Mouse (Mus musculus): ENCODE measurements around the gene Oas2. TPM values are rescaled to one million over a fixed set of nuclear protein-coding genes. Genes with fewer than 3 reads are reported as not detected.
A peak's percentile ranks its signal among the peaks of the same experiment; 100 is the strongest.

Oas2 gene
- total RNA-seq, 1 experiment, result 0.85 TPM

GRCm38 (mm10) chr5:120693931-120694694, 55.5 kb downstream of the Oas2 start:
- H3K9me3 ChIP-seq (ENCODE audit: control insufficient read depth, insufficient read depth, low read depth, low read length), result no peaks in the 10 kb centered on the region
- peak overlapping the region; percentile 69 for H3K9ac ChIP-seq (ENCODE audit: insufficient read depth, low read depth, low read length, poor library complexity, severe bottlenecking)
- TF ChIP-seq ZC3H11A (IDR thresholded peaks at IDR 0.05; ENCODE audit: borderline replicate concordance, low read depth, low read length), result no peak
- no peak for TF ChIP-seq HCFC1 (IDR thresholded peaks at IDR 0.05; ENCODE audit: borderline replicate concordance, insufficient read depth, low read length)
- no peak for TF ChIP-seq CHD2 (IDR thresholded peaks at IDR 0.05; ENCODE audit: low read depth, low read length)
- TF ChIP-seq MAFK (IDR thresholded peaks at IDR 0.05; ENCODE audit: insufficient read depth, low read depth, low read length), result no peak
- TF ChIP-seq ZNF384 (IDR thresholded peaks at IDR 0.05; ENCODE audit: low read depth, low read length), result no peak
- H3K27ac ChIP-seq (ENCODE audit: insufficient read depth, low read depth, low read length, poor library complexity, severe bottlenecking), result no peak overlapping the region
- no peak for DNase-seq (ENCODE audit: low read depth, low spot score)
- in situ Hi-C loops (cut with MboI; ENCODE audit: low sequenced_read_pairs in 2 of 2, unreplicated experiment in 2 of 2), result no loop called here
- peak overlapping the region; percentile 64 to 75 for H3K4me3 ChIP-seq (ENCODE audit: insufficient read depth in 1 of 2, low read depth in 1 of 2, low read length in 2 of 2, poor library complexity in 1 of 2, severe bottlenecking in 1 of 2)
- H3K4me1 ChIP-seq (ENCODE audit: control insufficient read depth in 2 of 2, insufficient read depth in 2 of 2, low read length in 2 of 2, poor library complexity in 1 of 2), result peaks cover 0 to 28% of the 10 kb centered on the region in 2 experiments; a peak in 3 of 4 replicates
- no peaks in the 10 kb centered on the region for H3K36me3 ChIP-seq (ENCODE audit: control insufficient read depth, insufficient read depth, low read length, poor library complexity, severe bottlenecking)

GRCm38 (mm10) chr5:120692034-120692433, 57.6 kb downstream of the Oas2 start:
- in situ Hi-C loops (cut with MboI; ENCODE audit: low sequenced_read_pairs in 2 of 2, unreplicated experiment in 2 of 2), result no loop called here
- TF ChIP-seq ZNF384 (IDR thresholded peaks at IDR 0.05; ENCODE audit: low read depth, low read length), result no peak
- TF ChIP-seq MAFK (IDR thresholded peaks at IDR 0.05; ENCODE audit: insufficient read depth, low read depth, low read length), result no peak
- no peak for TF ChIP-seq HCFC1 (IDR thresholded peaks at IDR 0.05; ENCODE audit: borderline replicate concordance, insufficient read depth, low read length)
- TF ChIP-seq ZC3H11A (IDR thresholded peaks at IDR 0.05; ENCODE audit: borderline replicate concordance, low read depth, low read length), result no peak
- TF ChIP-seq CHD2 (IDR thresholded peaks at IDR 0.05; ENCODE audit: low read depth, low read length), result no peak

GRCm38 (mm10) chr5:120690417-120690816, 59.2 kb downstream of the Oas2 start:
- no peaks in the 10 kb centered on the region for H3K9me3 ChIP-seq (ENCODE audit: control insufficient read depth, insufficient read depth, low read depth, low read length)
- no peak overlapping the region for H3K4me3 ChIP-seq (ENCODE audit: insufficient read depth in 1 of 2, low read depth in 1 of 2, low read length in 2 of 2, poor library complexity in 1 of 2, severe bottlenecking in 1 of 2)
- no peak for DNase-seq (ENCODE audit: low read depth, low spot score)
- H3K36me3 ChIP-seq (ENCODE audit: control insufficient read depth, insufficient read depth, low read length, poor library complexity, severe bottlenecking), result no peaks in the 10 kb centered on the region
- H3K4me1 ChIP-seq (ENCODE audit: control insufficient read depth in 2 of 2, insufficient read depth in 2 of 2, low read length in 2 of 2, poor library complexity in 1 of 2), result peaks cover 2 to 25% of the 10 kb centered on the region in 2 experiments; a peak in 2 of 4 replicates
- in situ Hi-C loops (cut with MboI; ENCODE audit: low sequenced_read_pairs in 2 of 2, unreplicated experiment in 2 of 2), result no loop called here
- no peak overlapping the region for H3K9ac ChIP-seq (ENCODE audit: insufficient read depth, low read depth, low read length, poor library complexity, severe bottlenecking)
- TF ChIP-seq CHD2 (IDR thresholded peaks at IDR 0.05; ENCODE audit: low read depth, low read length) (no peak), MAFK (IDR thresholded peaks at IDR 0.05; ENCODE audit: insufficient read depth, low read depth, low read length) (no peak), ZC3H11A (IDR thresholded peaks at IDR 0.05; ENCODE audit: borderline replicate concordance, low read depth, low read length) (no peak), ZNF384 (IDR thresholded peaks at IDR 0.05; ENCODE audit: low read depth, low read length) (no peak)
- H3K27ac ChIP-seq (ENCODE audit: insufficient read depth, low read depth, low read length, poor library complexity, severe bottlenecking), result no peak overlapping the region

More at GRCm38 (mm10) chr5:120692034-120692433, 57.6 kb downstream of the Oas2 start:
- Histone ChIP-seq H3K4me1 (ENCODE audit: control insufficient read depth in 2 of 2, insufficient read depth in 2 of 2, low read length in 2 of 2, poor library complexity in 1 of 2) (peaks cover 2 to 25% of the 10 kb centered on the region in 2 experiments; a peak in 3 of 4 replicates), H3K27ac (ENCODE audit: insufficient read depth, low read depth, low read length, poor library complexity, severe bottlenecking) (no peak overlapping the region), H3K4me3 (ENCODE audit: insufficient read depth in 1 of 2, low read depth in 1 of 2, low read length in 2 of 2, poor library complexity in 1 of 2, severe bottlenecking in 1 of 2) (no peak overlapping the region), H3K36me3 (ENCODE audit: control insufficient read depth, insufficient read depth, low read length, poor library complexity, severe bottlenecking) (no peaks in the 10 kb centered on the region), H3K9ac (ENCODE audit: insufficient read depth, low read depth, low read length, poor library complexity, severe bottlenecking) (no peak overlapping the region), H3K9me3 (ENCODE audit: control insufficient read depth, insufficient read depth, low read depth, low read length) (no peaks in the 10 kb centered on the region)
- no peak for DNase-seq (ENCODE audit: low read depth, low spot score)

GRCm38 (mm10) chr5:120688434-120688833, 61.2 kb downstream of the Oas2 start:
- no peak for DNase-seq (ENCODE audit: low read depth, low spot score)
- in situ Hi-C loops (cut with MboI; ENCODE audit: low sequenced_read_pairs in 2 of 2, unreplicated experiment in 2 of 2), result no loop called here
- Histone ChIP-seq H3K27ac (ENCODE audit: insufficient read depth, low read depth, low read length, poor library complexity, severe bottlenecking) (no peak overlapping the region), H3K9ac (ENCODE audit: insufficient read depth, low read depth, low read length, poor library complexity, severe bottlenecking) (peak overlapping the region; percentile 22; the same call in 1 of the 2 replicates), H3K36me3 (ENCODE audit: control insufficient read depth, insufficient read depth, low read length, poor library complexity, severe bottlenecking) (no peaks in the 10 kb centered on the region), H3K4me3 (ENCODE audit: insufficient read depth in 1 of 2, low read depth in 1 of 2, low read length in 2 of 2, poor library complexity in 1 of 2, severe bottlenecking in 1 of 2) (no peak overlapping the region; a peak in 2 of 4 replicates), H3K9me3 (ENCODE audit: control insufficient read depth, insufficient read depth, low read depth, low read length) (no peaks in the 10 kb centered on the region), H3K4me1 (ENCODE audit: control insufficient read depth in 2 of 2, insufficient read depth in 2 of 2, low read length in 2 of 2, poor library complexity in 1 of 2) (peaks cover 2 to 25% of the 10 kb centered on the region in 2 experiments; a peak in 3 of 4 replicates)
- no peak for TF ChIP-seq MAFK (IDR thresholded peaks at IDR 0.05; ENCODE audit: insufficient read depth, low read depth, low read length)

Data from ES-E14 (cell line).